Mouse (Mus musculus): Measurements from ENCODE around the gene Frmd4b. TPM values are rescaled to one million over a fixed set of nuclear protein-coding genes. Genes with fewer than 3 reads are reported as not detected.

Gene Frmd4b
- polyA plus RNA-seq, 1 experiment = 15.4 TPM

GRCm38 (mm10) chr6:97315311-97315710 lies 302.0 kb downstream of the Frmd4b start:
- 40% methylated on average over 3 of the region's 3 CpGs for WGBS
- no peaks in the 10 kb centered on the region for H3K4me1 ChIP-seq (ENCODE audit: control insufficient read depth, insufficient read depth, low read length)
- no peak overlapping the region for H3K27ac ChIP-seq (ENCODE audit: control insufficient read depth, insufficient read depth, low read depth, low read length, poor library complexity)
- H3K4me3 ChIP-seq (replicated peaks; ENCODE audit: control insufficient read depth, low read depth, low read length) = no peak overlapping the region
- TF ChIP-seq POLR2A (IDR thresholded peaks at IDR 0.05; ENCODE audit: borderline replicate concordance, control insufficient read depth, low read depth, low read length) (no peak), CTCF (IDR thresholded peaks at IDR 0.05; ENCODE audit: control insufficient read depth, insufficient read depth, low read length) (no peak)

- TF ChIP-seq CTCF (IDR thresholded peaks at IDR 0.05; ENCODE audit: control insufficient read depth, insufficient read depth, low read length) (no peak), POLR2A (IDR thresholded peaks at IDR 0.05; ENCODE audit: borderline replicate concordance, control insufficient read depth, low read depth, low read length) (no peak)
- 12% methylated on average over 3 of the region's 3 CpGs for WGBS
- no peaks in the 10 kb centered on the region for H3K4me1 ChIP-seq (ENCODE audit: control insufficient read depth, insufficient read depth, low read length)
- no peak overlapping the region for H3K27ac ChIP-seq (ENCODE audit: control insufficient read depth, insufficient read depth, low read depth, low read length, poor library complexity)
- no peak overlapping the region for H3K4me3 ChIP-seq (replicated peaks; ENCODE audit: control insufficient read depth, low read depth, low read length)
These were observed 304.8 kb downstream of the Frmd4b start for GRCm38 (mm10) chr6:97312545-97312939.

GRCm38 (mm10) chr6:97311599-97312544 lies 305.5 kb downstream of the Frmd4b start:
- peak overlapping the region; percentile 36 for H3K4me3 ChIP-seq (replicated peaks; ENCODE audit: control insufficient read depth, low read depth, low read length)
- H3K27ac ChIP-seq (ENCODE audit: control insufficient read depth, insufficient read depth, low read depth, low read length, poor library complexity) = no peak overlapping the region
- WGBS = 1% methylated on average over 33 of the region's 33 CpGs
- no peaks in the 10 kb centered on the region for H3K4me1 ChIP-seq (ENCODE audit: control insufficient read depth, insufficient read depth, low read length)
- TF ChIP-seq POLR2A (IDR thresholded peaks at IDR 0.05; ENCODE audit: borderline replicate concordance, control insufficient read depth, low read depth, low read length) = no peak

- Histone ChIP-seq H3K4me3 (replicated peaks; ENCODE audit: control insufficient read depth, low read depth, low read length) (peak overlapping the region; percentile 35), H3K4me1 (ENCODE audit: control insufficient read depth, insufficient read depth, low read length) (no peaks in the 10 kb centered on the region), H3K27ac (ENCODE audit: control insufficient read depth, insufficient read depth, low read depth, low read length, poor library complexity) (no peak overlapping the region)
- 4% methylated on average over 7 of the region's 7 CpGs for WGBS
- TF ChIP-seq POLR2A (IDR thresholded peaks at IDR 0.05; ENCODE audit: borderline replicate concordance, control insufficient read depth, low read depth, low read length) = no peak
These were observed 306.4 kb downstream of the Frmd4b start for GRCm38 (mm10) chr6:97310901-97311331.

- Histone ChIP-seq H3K4me3 (replicated peaks; ENCODE audit: control insufficient read depth, low read depth, low read length) (no peak overlapping the region), H3K27ac (ENCODE audit: control insufficient read depth, insufficient read depth, low read depth, low read length, poor library complexity) (no peak overlapping the region), H3K4me1 (ENCODE audit: control insufficient read depth, insufficient read depth, low read length) (no peaks in the 10 kb centered on the region)
- 35% methylated on average over 6 of the region's 6 CpGs for WGBS
- no peak for TF ChIP-seq CTCF (IDR thresholded peaks at IDR 0.05; ENCODE audit: control insufficient read depth, insufficient read depth, low read length)
- TF ChIP-seq POLR2A (IDR thresholded peaks at IDR 0.05; ENCODE audit: borderline replicate concordance, control insufficient read depth, low read depth, low read length) = no peak
These were observed 308.2 kb downstream of the Frmd4b start for GRCm38 (mm10) chr6:97309161-97309560.

GRCm38 (mm10) chr6:97308562-97308961 lies 308.8 kb downstream of the Frmd4b start:
- no peaks in the 10 kb centered on the region for H3K4me1 ChIP-seq (ENCODE audit: control insufficient read depth, insufficient read depth, low read length)
- no peak for TF ChIP-seq CTCF (IDR thresholded peaks at IDR 0.05; ENCODE audit: control insufficient read depth, insufficient read depth, low read length)
- no peak overlapping the region for H3K4me3 ChIP-seq (replicated peaks; ENCODE audit: control insufficient read depth, low read depth, low read length)
- WGBS = 84% methylated on average over 6 of the region's 6 CpGs
- H3K27ac ChIP-seq (ENCODE audit: control insufficient read depth, insufficient read depth, low read depth, low read length, poor library complexity) = no peak overlapping the region

- no peaks in the 10 kb centered on the region for H3K4me1 ChIP-seq (ENCODE audit: control insufficient read depth, insufficient read depth, low read length)
- whole genome bisulfite sequencing = 77% methylated on average over 8 of the region's 8 CpGs
- TF ChIP-seq CTCF (IDR thresholded peaks at IDR 0.05; ENCODE audit: control insufficient read depth, insufficient read depth, low read length) (no peak), POLR2A (IDR thresholded peaks at IDR 0.05; ENCODE audit: borderline replicate concordance, control insufficient read depth, low read depth, low read length) (no peak)
These were observed 310.1 kb downstream of the Frmd4b start for GRCm38 (mm10) chr6:97307231-97307630.

GRCm38 (mm10) chr6:97306351-97306750 lies 311.0 kb downstream of the Frmd4b start:
- Histone ChIP-seq H3K27ac (ENCODE audit: control insufficient read depth, insufficient read depth, low read depth, low read length, poor library complexity) (no peak overlapping the region), H3K4me1 (ENCODE audit: control insufficient read depth, insufficient read depth, low read length) (no peaks in the 10 kb centered on the region), H3K4me3 (replicated peaks; ENCODE audit: control insufficient read depth, low read depth, low read length) (no peak overlapping the region)
- 81% methylated on average over 11 of the region's 11 CpGs for WGBS
- TF ChIP-seq POLR2A (IDR thresholded peaks at IDR 0.05; ENCODE audit: borderline replicate concordance, control insufficient read depth, low read depth, low read length) (no peak), CTCF (IDR thresholded peaks at IDR 0.05; ENCODE audit: control insufficient read depth, insufficient read depth, low read length) (no peak)

More at GRCm38 (mm10) chr6:97307231-97307630, 310.1 kb downstream of the Frmd4b start:
- Histone ChIP-seq H3K27ac (ENCODE audit: control insufficient read depth, insufficient read depth, low read depth, low read length, poor library complexity) (no peak overlapping the region), H3K4me3 (replicated peaks; ENCODE audit: control insufficient read depth, low read depth, low read length) (no peak overlapping the region)

Data from bone marrow, adult 2 months (tissue).